Mouse (Mus musculus) lung, postnatal 14 days (tissue): ENCODE data around the gene Brd3.
"Not testable (repeated sequence)": the region's sequence is repeated elsewhere in the genome, so short reads cannot be mapped to it uniquely, and the experiment has no call there.

Experiments used
- DNase-seq: peaks from one replicate; pipeline ENCODE4 v3.0.0; 2021

Brd3 gene

DNA sequence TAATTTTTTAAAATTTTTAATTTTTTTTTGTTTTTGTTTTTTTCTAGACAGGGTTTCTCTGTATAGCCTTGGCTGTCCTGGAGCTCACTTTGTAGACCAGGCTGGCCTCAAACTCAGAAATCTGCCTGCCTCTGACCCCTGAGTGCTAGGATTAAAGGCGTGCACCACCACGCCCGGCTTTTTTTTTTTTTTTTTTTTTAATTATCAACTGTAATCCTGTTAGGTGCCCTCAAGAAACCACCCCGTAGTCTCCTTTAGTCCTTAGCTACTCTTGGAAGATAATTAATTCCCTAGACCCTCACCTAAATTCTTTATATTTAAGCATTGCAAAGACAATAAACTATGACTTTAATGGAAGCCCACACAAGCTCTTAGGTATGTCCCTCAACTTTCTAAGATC, 804 bp downstream of the Brd3 start:
- DNase-seq, result not testable (repeated sequence)

DNA sequence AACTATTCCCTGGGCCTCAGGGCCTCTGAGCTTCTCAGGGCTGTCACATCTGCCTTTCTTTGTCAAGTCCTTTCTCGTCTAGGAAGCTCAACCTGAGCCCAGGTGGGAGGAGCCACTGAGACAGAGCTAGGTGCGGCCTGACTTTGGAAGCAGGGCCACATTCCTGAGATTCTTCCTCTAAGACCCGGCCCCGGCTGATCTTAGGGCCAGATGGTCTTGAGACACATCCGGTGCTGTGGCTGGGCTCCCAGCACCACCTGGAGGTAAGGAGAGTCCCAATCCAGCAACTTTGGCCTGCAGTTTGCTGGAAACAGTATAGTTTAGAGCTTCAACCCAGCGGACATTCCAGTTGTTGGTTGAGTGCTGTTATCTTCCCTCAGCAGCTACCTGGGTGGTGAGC, 1.9 kb downstream of the Brd3 start:
- peak; percentile 45 for DNase-seq

DNA sequence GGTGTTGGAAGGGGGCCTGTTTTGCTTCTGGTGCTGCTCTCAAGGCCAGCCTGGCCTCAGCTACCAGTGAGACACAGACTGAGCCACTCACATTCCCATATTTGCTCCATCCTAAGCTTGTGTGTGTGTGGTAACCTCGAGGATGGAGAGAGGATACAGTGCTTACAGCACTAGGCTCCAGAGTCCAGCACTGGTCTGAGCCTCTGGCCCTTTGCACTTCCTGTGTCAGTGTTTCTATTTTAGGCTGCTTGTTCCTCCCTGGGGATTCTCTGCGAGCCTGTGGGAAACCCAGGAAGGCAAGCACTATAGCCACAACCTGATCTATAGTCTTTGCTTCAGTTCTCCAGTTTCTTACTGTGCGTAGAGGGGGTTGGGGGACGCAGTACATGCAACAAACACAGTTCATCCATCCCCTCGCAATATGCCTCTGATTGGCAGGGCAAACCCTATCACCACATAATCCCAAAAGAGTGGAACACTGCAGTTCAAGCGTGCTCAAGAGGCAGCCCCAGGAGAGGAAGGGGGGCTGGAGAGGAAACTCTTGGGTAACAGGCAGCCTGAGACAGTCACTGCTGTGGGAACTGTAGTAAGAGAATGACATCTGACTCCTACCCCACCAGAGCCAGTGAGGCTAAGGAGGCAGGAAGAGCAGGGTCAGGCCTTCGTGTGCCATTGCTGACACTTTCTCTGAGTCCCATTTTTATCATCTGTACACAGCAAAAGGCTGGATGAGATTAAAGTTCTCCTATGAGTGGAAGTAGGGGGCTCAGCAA, 3.2 kb downstream of the Brd3 start:
- DNase-seq, result peak; percentile 12

DNA sequence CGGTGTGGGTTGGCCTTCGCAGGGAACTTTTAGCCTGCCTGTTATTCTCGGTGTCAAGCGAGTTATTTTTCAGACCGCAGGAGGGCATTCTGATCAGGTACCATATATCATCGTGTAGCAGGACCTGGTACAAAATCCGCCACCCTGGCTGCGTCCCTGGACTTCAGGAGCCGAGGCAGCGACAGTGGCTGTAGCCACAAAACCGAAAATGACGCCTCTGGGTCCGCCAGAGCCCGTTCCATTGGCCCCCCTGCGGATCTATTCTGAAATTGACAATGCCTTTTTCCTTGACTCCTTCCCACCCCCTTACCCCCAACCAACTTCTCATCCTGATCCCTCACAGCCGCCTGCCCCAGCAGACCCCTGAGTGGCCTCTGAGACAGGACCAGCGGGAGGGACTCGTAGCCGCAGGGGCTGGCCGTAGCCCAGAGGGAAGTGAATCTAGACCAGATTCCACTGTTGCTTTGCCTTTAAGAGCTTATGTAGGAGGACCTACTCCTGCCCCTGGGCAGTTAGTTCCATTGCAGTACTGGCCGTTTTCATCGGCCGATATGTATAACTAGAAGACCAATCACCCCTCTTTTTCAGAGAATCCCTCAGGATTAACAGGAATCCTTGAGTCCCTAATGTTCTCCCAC, 11.0 kb downstream of the Brd3 start:
- no peak for DNase-seq

DNA sequence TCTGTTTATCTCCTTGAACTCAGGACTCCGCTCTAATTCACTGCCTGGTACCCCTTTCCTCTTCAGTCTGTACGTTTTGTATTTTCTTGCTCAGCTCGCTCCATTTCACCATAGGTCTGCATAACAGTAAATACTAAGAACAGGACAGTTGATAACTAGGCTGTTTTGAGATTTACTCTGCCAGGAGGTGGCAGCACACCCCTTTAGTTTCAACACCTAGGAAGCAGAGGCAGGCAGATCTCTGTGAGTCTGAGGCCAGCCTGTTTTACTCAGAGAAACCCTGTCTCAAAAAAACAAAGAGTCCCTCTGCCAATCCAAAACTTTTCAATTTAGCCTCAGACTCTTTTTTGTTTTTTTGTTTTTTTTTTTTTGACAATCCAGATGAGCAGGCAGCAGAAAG, 13.5 kb downstream of the Brd3 start:
- DNase-seq, result no peak

DNA sequence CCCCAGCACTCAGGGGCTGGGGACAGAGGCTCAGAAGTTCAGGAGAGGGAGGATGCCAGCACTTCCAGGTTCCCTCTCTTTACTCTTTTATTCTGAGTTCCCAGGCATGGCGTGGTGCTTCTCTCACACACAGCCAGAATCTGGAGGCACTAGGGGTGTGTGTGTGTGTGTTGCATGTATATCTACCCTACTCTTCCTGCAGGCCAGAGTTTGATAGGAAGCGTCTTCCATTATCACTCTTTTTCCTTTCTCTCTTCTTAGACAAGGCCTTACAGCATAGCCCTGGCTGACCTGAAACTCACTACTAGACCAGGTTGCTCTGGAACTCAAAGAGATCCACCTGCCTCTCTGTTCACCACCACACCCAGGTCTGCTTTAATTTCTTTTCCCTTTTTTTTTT, 16.5 kb downstream of the Brd3 start:
- no peak for DNase-seq

DNA sequence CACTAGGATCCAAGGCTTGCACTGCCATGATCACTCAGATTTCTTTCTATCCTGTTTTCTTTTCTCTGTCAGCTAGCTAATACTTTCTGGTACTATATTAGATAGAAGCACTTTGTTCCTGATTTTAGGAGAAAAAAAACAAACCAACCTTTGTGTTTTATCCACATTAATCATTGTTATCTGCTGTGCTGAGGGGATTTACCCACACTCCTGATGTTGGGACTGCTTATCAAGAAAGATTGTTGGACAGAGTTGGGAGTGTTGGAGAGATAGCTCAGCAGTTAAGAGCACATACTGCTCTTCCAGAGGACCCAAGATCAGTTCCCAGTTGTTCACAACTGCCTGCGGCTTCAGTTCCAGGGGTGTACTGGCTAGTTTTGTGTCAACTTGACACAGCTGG, 19.1 kb downstream of the Brd3 start:
- no peak for DNase-seq

DNA sequence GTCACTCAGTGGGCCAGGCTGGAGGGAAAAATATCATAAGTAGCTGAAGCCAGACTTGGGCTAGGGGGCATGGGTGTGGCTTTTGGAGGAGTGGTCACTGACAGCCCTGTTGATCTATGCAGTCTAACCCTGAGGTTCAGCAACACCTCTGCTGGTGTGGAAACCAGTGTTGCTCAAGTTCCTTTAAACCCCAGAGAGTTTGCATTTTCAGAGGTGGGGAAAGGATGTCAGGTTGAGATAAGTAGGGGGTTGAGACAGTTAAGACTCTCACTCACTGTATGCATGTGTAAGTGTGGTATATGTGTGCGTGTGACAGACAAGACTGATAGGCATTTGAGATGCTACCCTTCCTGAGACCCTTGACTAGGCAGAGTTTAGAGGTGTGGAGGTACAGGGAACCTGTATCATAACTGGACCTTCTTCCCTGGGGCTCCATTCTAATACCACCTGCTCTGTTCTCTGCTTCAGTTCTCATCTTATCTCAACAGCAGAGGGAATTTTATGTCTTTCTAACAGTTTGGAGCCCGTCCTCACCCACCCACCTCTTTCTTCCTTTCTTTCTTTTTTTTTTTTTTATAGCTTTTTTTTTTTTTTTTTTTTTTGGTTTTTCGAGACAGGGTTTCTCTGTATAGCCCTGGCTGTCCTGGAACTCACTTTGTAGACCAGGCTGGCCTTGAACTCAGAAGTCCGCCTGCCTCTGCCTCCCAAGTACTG, 20.0 kb downstream of the Brd3 start:
- no peak for DNase-seq

DNA sequence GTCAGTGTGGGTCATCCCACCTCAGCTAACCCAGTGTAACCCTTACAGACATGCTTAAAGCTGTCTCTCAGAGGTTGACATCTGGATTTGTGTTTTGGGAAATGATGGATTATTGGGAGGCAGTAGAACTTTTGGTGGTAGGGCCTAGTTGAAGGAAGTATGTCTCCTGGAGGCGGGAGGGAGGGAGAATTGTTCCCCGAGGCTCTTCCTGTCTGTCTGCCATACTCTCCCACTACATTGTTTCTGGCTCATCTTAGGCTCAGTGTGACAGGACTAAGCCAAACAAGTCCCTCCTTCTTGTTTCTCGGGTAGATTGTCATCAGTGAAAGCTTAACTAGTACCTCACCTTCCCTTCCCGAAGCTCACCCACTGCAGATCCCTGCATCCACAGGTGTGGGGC, 20.7 kb downstream of the Brd3 start:
- no peak for DNase-seq

DNA sequence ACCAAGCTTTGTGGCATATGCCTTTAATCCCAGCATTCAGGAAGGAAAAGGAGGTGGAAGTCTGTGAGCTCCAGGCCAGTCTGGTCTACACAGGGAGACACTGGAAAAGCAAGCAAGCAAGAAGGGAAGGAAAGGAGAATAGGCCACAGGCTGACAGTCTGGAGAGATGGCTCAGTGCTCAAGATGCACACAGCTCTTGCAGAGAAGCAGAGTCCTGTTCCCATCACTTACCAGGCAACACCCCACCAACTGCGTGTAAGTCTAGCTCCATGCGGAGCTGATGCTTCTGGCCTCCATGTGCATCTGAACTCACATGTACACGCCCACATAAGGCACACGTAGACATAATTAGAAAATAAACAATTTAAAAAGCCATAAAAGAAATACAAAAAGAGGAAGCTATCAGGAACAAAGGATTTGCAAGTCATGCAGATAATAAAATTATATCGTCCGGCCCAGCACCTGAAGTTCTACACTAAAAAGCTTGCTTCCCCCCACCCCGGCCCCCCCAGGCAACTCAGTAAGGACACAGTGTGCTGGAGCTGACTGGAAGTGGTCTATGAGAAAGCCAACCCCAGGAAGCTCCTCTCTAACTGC, 25.1 kb downstream of the Brd3 start:
- no peak for DNase-seq

DNA sequence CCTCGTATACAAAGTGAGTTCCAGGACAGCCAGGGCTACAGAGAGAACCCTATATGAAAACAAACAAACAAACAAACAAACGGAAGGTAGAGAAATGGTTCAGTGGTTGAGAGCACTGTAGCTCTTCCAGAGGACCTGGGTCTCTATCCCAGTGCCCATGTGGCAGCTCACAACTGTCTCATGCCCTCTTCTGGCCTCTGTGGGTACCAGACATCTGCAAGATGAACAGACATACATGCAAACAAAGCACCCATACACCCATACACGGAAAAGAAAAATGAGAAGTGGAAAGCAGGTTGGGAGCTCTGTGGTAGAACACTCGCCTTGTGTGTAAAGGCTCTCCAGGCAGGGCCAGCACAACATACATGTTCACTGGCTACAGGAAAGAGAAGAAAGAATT, 27.1 kb downstream of the Brd3 start:
- DNase-seq, result no peak

DNA sequence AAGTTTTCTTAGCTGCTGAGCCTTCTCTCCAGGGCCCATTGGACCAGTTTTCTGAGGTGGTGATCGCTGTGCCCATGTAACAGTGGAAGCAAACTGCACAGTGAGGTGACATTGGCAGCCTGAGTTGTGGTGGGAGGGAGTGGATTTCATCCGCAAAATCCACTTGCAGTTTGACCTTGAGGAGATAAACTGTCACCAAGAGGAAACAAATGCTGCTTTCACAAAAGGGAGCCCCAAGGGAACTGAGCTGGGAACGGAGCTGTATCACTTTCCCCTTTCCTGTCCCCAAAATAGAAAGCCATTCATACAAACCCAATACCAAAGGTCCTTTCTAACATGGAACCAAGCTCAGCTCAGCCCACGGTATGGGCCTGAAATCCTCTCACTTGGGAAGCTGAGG, 27.6 kb downstream of the Brd3 start:
- DNase-seq, result no peak

DNA sequence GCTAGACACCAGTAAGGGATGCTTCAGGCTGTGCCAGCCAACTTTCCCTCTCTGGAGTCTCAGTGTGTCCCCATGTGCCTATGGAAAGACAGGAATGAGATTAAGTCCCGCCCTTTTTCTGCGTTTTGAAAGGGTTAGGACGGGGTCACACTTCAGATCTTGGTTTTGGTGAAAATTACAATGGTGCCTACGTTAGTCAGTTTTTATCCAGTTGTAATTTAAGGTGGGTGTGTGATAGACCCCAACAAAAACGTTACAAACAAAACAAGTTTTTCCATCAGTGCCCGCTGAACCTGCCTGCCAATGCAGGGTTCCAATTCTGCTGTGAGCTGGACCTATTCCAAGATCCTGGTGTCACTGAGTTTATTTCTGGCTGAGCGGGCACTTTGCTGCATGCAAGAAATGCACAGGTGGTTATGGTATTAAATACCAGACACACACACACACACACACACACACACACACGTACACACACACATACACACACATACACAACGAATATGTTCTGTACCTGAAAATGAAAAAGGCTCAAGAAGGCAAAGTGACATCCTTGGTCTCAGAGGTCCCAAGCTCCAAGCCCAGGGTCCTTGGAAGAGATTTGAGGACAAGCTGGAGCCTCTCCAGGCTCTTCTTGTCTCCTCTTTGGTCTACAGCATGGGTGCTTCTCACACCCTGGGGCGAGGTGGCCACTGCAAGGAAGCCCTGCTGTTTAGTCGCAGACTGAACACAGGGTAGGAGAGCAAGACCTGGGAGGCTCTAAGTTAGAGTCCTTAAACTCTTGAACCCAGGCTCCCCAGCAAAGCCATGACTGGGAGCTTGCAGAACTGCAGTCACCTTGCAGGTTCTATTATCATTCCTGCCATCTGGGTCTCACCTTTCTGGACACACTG, 30.9 kb downstream of the Brd3 start:
- peak; percentile 24 for DNase-seq

DNA sequence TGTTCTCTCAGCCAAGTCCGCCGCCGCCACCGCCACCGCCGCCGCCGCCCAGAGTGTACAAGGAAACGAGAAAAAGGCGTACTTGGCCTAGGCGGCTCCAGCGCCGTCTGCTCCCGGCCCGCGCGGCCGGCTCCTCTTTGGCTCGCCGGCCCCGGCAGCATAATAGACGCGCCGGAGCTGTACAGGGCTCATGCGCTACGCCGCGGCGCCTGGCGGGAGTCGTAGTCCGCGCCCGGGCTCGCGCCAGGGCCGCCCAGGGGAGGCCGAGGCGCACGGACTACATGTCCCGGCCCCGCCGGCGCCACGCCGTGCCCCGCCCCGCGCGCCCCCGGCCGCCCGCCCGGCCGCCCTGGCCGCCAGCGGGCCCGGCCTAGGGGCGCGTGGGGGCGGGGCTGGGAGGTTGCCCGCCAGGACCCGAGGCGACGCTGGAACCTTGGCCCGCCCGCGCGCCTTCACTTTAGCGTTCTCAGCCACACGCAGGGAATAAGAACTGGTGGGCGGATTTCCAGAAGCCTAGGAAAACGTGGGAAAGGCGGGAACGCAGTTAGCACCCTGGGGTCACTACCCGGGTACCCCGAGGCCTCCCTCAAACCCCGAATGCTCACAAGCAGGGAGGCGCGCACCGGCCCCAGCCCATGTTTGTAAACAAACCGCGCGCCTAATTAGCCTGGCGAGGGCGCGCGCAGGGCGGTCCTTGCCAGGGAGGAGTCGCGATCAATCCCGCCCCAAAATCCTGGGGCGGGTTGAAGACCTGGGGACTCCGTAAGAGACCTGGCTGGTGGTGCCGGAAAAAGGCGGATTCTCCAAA, 31.8 kb downstream of the Brd3 start:
- DNase-seq, result peak; percentile 92

DNA sequence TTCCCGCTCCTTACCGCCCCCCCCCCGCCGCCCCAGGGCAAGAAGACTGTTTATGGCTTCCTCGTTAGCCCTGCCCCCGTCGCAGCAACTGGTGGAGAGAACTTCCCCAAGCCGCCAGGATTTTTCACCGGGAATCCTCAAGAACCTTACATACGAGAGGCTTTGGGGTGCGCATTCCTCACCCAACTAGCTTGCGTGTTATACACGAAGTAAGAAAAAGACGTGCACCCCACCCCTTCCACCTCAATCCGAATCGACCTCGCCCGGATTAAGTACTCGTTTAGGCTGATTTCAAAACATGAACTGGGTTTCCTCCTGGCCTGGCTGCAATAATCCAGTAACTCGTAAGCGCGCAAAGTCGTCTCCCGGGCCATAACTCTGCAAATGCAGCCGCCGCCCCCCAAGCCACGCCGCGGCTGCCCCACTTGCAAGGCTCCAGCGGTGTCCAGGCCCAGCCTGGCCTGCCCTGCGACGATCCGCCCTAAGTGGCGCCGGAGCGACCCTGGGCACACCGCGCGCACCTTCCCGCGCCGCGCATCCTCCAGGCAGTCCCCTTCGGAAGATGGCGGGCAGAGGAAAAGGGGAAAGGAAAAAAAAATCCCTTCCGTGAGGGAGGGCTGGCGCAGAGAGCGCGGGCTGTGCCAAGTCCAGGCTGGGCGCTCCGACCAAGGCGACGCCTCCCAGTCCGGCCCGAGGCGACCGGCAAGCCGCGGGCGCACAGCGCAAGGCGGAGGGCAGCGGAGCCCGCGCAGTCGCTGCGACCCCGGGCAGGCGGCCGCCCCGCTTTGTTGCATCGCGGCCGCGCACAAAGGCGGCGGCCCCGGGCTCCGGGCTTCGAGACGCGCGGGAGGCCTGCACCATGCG, 32.6 kb downstream of the Brd3 start:
- peak; percentile 43 for DNase-seq

DNA sequence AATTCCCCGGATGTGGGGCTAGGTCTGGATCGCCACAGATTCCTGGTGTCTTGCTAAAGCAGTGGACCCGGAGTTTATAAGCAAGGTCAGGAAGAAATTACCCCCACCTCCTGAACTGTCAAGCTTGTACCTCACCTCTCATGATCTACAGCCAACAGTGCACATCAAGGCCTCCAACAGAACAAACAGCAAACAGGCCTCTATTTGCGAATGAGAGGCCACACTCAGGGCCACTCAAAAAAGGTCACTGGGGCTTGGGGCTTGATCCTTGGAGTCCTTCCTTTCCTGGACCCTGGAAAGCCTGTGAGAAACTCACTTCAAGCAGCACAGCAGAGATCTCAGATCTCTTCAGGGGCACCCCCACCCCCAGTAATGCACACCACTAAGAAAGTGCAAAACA, 33.6 kb downstream of the Brd3 start:
- DNase-seq, result no peak

DNA sequence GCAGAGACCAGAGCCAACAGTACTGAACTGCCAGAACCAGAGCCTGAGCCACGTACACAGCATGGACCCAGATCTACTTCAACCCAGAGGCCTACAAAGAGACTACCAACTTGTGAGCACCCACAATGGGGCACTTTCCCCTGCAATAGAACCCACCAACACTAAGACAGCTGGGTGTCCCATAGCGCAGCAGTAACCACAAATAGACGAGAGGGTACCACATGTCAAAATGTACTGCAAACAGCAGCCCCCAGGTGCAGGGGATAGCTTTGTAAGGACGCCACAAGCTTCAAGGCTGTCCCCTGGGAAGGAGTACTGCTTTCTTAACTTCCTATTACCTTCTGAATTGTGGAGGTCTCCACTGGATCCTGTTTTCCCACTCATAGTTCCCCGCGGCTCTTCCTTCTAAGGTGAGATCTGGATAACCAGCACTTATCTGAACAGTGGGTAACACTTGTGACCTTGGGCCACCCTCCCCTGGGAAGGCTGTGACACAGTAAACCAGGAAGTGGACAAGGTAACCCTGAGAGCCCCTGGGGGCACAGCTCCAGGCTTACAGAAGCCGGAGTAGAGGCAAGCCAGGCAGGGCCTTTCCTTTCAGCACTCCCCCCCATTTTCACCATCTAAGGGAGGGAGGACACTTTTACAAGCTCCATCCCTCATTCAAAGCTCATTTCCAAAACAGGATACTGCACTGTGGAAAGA, 34.2 kb downstream of the Brd3 start:
- no peak for DNase-seq

DNA sequence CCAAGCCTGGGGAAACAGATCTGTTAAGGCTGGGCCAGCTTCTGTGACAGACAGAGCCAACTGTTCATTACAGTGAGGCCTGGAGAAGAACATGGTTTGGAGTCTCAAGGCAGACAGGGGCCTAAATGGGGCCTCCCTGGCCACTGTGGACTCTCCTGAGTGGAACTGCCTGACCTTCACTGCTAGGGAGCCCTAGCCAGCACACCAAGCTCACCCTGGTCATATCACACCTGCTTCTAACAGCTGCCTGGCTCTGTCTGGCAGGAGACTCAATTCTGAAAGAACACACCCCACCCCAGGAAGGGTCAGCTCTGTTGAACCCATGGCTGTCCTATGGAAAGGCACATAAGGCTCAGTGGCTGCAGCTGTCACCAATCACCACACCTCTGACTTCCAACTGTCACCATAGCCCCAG, 36.3 kb downstream of the Brd3 start:
- DNase-seq, result no peak

DNA sequence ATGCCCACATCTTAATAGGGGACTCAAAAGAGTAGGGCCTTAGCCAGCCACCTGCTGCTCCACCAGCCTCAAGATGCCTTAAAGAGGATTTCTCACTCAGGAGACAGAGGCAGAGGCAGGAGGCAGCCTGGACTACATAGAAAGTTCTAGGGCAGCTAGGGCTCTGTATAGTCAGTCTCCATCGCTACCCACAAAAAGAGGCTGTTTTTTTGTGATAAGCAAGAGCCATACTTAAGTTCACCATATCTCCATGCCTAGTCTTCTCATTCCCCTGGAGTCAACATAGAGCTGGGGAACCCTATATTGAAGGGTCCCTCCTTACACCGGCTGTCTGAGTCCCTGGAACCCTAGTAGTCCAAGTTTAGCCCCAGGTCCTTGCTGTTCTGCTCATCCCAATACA, 36.9 kb downstream of the Brd3 start:
- DNase-seq, result no peak

DNA sequence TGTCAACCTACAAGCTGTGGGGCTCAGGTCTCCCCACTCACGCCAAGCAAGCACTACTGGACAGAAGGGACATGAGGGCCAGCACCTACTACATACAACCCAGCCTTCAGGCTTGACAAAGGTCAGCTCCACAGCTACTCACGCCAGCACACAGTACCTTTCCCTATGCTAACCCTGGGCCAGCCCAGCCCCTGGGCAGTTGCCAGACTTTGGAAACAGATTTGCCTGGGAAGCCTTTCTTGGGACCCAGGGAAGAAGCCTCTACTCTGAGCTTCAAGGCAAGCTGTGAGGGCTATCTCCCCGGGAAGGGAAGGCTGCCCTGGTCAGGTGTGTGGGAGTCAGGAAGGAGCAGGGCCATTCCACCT, 37.5 kb downstream of the Brd3 start:
- DNase-seq, result no peak
